Mouse (Mus musculus): Measurements from ENCODE around the gene D17Wsu92e. TPM values are rescaled to one million over a fixed set of nuclear protein-coding genes. Genes with fewer than 3 reads are reported as not detected.

The D17Wsu92e gene
- polyA plus RNA-seq, 1 experiment: 79.4 TPM

DNA sequence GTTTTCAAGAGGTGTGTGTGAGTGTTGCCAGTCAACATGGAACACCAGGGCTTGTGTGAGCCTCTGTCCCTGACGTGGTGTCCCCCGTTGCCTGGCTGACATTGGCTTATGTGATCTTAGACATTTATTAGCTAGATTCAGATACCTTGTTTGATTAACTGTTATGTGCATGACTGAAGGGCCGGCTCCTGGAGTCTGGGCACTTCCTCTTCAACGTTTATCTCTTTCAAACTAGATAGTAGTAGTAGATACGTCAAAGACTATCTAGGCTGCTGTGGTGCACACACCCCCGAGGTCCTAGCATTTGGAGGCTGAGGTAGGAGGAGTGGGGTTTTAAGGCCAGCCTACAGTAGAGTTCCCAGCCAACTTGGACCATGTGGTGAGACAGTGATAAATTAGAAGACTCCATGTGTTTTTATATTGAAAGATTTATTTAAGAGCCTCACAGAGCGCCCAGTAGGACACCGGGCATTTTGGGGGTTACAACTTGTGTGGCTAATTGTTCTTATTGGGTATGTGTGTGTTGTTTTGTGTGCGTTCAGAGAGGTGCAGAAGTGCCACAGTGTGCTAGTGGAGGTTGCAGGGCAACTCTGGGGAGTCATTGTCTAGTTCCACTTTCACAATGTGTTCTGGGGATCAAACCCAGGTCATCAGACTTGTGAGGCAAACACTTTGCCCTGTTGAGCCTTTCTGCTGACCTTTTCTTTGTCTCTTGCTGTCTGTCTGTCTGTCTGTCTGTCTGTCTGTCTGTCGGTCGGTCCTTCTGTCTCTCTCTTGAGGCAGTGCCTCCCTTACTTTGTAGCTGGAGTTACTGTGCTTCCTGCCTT is 37.4 kb upstream of the D17Wsu92e start:
- Histone ChIP-seq H3ac (ENCODE audit: control insufficient read depth, insufficient read length) (peak overlapping the region; percentile 58), H3K4me2 (ENCODE audit: low read depth) (peak overlapping the region; percentile 88), H3K4me3 (peak overlapping the region; percentile 59), H3K79me2 (ENCODE audit: control insufficient read depth, insufficient read depth) (peaks cover 50% of the 10 kb centered on the region), H3K36me3 (ENCODE audit: control insufficient read depth, insufficient read depth) (no peaks in the 10 kb centered on the region), H3K27me3 (ENCODE audit: control insufficient read depth, insufficient read depth, insufficient read length) (no peaks in the 10 kb centered on the region)
- no peak for TF ChIP-seq TCF12 (IDR thresholded peaks at IDR 0.05; ENCODE audit: insufficient read depth, poor library complexity, severe bottlenecking)
- TF ChIP-seq CEBPB (IDR thresholded peaks at IDR 0.05; ENCODE audit: insufficient read depth, poor library complexity, severe bottlenecking): no peak
- TF ChIP-seq POLR2AphosphoS2 (IDR thresholded peaks at IDR 0.05; ENCODE audit: insufficient read length, low read depth): no peak
- no peak for TF ChIP-seq MAX (IDR thresholded peaks at IDR 0.05; ENCODE audit: low read depth)

DNA sequence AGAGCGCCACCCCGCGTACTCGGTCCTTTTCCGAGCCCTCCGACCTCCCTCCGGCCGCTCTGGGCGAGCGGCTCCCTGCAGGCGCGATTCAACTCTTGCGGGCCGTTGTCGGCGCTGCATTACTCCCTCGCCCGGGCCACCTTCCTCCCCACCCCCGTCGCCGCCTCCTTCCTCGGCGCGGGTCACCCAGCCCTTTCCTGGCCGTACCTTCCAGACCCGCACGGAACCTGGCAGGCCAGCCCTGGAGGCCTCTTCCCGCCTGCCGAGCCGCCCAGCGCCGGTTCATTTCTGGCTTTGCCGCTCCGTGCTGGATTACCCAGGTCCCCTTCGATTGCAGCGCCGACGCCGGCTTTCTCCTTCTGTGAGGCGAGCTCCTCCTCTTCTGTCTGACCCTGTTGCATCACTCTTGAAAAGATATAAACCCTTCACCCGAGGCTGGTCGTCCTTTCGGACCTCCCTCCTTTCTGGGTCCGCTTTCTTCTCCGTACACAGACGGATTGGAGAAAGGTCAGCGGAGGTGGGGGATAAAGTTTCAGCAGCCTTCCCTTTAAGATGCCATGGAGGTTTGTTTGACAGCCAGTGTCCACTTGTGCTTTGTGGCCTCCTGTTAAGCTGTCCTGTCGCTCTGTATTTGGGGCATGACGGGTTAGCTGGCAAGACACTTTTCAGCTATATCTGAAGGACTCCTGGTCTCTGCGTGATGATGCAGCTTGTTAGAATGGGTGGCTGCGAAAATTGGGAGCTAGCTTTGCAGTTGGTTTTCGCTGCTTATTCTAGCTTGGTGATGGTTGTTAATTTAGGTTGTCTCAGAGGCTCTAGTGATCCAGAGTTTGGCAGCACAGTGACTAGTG is 36.6 kb upstream of the D17Wsu92e start:
- Histone ChIP-seq H3K4me3 (peak overlapping the region; percentile 59), H3K36me3 (ENCODE audit: control insufficient read depth, insufficient read depth) (peaks cover 4% of the 10 kb centered on the region), H3K4me2 (ENCODE audit: low read depth) (peak overlapping the region; percentile 88), H3ac (ENCODE audit: control insufficient read depth, insufficient read length) (peak overlapping the region; percentile 58), H3K79me2 (ENCODE audit: control insufficient read depth, insufficient read depth) (peaks cover 42% of the 10 kb centered on the region), H3K27me3 (ENCODE audit: control insufficient read depth, insufficient read depth, insufficient read length) (no peaks in the 10 kb centered on the region)
- TF ChIP-seq MYOG (IDR thresholded peaks at IDR 0.05; ENCODE audit: control insufficient read depth in 1 of 3, insufficient read depth in 1 of 3, insufficient read length in 2 of 3, low read depth in 2 of 3) (peak in 1 of 3 experiments; percentile 3), POLR2AphosphoS2 (IDR thresholded peaks at IDR 0.05; ENCODE audit: insufficient read length, low read depth) (no peak), CEBPB (IDR thresholded peaks at IDR 0.05; ENCODE audit: insufficient read depth, poor library complexity, severe bottlenecking) (peak; percentile 82), POLR2A (IDR thresholded peaks at IDR 0.05; ENCODE audit: insufficient read length, low read depth) (peak; percentile 44)

DNA sequence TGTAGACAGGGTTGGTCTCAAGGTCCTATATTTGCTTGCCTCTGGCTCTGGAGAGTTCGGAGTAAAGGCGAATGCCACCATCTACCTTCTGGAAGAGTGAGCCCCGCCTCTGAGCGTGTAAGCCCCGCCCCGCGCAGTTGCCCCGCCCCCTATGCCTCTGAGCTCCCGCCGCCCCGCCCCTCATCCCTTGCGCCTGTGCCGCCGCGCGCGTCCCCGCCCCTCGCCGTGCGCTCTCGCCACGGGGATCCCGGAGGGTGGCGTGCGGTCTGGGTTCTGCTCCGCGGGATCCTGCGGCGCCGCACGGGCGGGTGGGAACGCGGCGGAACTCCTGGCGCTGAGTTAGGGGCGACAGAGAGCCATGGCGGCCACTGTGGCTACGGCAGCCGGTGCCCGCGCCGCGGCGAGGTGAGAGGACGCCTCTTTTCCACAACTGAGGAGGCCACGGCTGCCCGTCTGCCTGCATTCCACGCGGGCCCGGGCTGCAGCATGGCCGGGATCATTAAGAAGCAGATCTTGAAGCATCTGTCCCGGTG is 35.9 kb upstream of the D17Wsu92e start, which contains the start of gene Uhrf1bp1:
Gene Uhrf1bp1 (plus strand): TSS at position 177 of the 533 bp plus-strand sequence.
- Histone ChIP-seq H3K36me3 (ENCODE audit: control insufficient read depth, insufficient read depth) (peaks cover 4% of the 10 kb centered on the region), H3K79me2 (ENCODE audit: control insufficient read depth, insufficient read depth) (peaks cover 38% of the 10 kb centered on the region), H3ac (ENCODE audit: control insufficient read depth, insufficient read length) (peak within 1 kb of the TSS; percentile 58), H3K4me3 (peak within 1 kb of the TSS; percentile 59), H3K4me2 (ENCODE audit: low read depth) (peak within 1 kb of the TSS; percentile 88), H3K27me3 (ENCODE audit: control insufficient read depth, insufficient read depth, insufficient read length) (no peaks in the 10 kb centered on the region)
- no peak for TF ChIP-seq TCF12 (IDR thresholded peaks at IDR 0.05; ENCODE audit: insufficient read depth, poor library complexity, severe bottlenecking)
- TF ChIP-seq MYOG (IDR thresholded peaks at IDR 0.05; ENCODE audit: control insufficient read depth in 1 of 3, insufficient read depth in 1 of 3, insufficient read length in 2 of 3, low read depth in 2 of 3): peak in 1 of 3 experiments; percentile 7
- peak; percentile 94 for TF ChIP-seq POLR2AphosphoS2 (IDR thresholded peaks at IDR 0.05; ENCODE audit: insufficient read length, low read depth)
- peak; percentile 89 for TF ChIP-seq POLR2A (IDR thresholded peaks at IDR 0.05; ENCODE audit: insufficient read length, low read depth)
- no peak for TF ChIP-seq E2F4 (IDR thresholded peaks at IDR 0.05; ENCODE audit: insufficient read depth)
- no peak for TF ChIP-seq SRF (IDR thresholded peaks at IDR 0.05; ENCODE audit: control insufficient read depth, insufficient read length, low read depth)
- TF ChIP-seq MAX (IDR thresholded peaks at IDR 0.05; ENCODE audit: low read depth): no peak
- no peak for TF ChIP-seq REST (IDR thresholded peaks at IDR 0.05; ENCODE audit: insufficient read depth, insufficient read length)

DNA sequence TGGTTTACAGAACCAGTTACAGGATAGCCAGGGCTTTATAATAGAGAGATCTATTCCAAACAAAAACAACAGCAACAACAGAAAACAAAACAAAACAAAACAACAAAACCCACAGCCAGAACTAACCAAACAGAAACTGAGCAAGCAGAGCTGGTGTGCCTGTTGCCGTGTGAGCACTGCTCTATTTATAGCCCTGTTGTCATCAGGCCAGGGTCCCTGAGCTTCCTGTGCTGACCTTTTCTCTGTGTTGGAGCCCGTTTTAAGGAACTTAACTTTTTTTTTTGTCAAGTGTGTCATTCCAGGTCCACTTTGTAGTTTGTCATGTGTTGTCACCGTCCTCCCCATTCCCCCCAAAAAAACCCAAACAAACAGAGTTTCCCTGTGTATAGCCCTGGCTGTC is 30.6 kb upstream of the D17Wsu92e start:
- Histone ChIP-seq H3K4me3 (no peak overlapping the region), H3ac (ENCODE audit: control insufficient read depth, insufficient read length) (no peak overlapping the region)

DNA sequence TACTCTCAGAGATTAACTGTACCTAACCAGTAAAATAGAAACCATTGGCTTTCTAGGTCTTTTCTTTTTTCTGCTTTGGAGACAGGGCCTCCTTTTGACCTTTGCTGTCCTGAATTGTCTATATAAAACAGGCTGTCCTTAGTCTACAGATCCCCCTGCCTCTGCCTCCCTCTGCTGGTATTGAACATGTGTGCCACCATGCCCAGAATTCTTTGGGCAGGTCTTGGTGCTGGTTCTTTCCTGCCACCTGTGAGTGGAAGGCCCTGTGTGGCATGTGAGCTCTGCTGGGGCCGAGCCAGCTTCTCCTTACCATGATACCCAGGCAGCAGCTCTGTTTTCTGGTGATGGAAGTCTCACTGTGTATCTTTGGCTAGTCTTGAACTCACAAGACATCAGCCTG is 27.9 kb upstream of the D17Wsu92e start:
- H3K27me3 ChIP-seq (ENCODE audit: control insufficient read depth, insufficient read depth, insufficient read length): no peaks in the 10 kb centered on the region
- H3K36me3 ChIP-seq (ENCODE audit: control insufficient read depth, insufficient read depth): peaks cover 58% of the 10 kb centered on the region
- no peak overlapping the region for H3ac ChIP-seq (ENCODE audit: control insufficient read depth, insufficient read length)
- no peaks in the 10 kb centered on the region for H3K79me2 ChIP-seq (ENCODE audit: control insufficient read depth, insufficient read depth)
- H3K4me2 ChIP-seq (ENCODE audit: low read depth): no peak overlapping the region
- no peak for TF ChIP-seq CEBPB (IDR thresholded peaks at IDR 0.05; ENCODE audit: insufficient read depth, poor library complexity, severe bottlenecking)
- TF ChIP-seq REST (IDR thresholded peaks at IDR 0.05; ENCODE audit: insufficient read depth, insufficient read length): no peak
- TF ChIP-seq USF1 (IDR thresholded peaks at IDR 0.05; ENCODE audit: low read depth): no peak
- H3K4me3 ChIP-seq: no peak overlapping the region

More for the DNA sequence above, 30.6 kb upstream of the D17Wsu92e start:
- Histone ChIP-seq H3K36me3 (ENCODE audit: control insufficient read depth, insufficient read depth) (peaks cover 44% of the 10 kb centered on the region), H3K27me3 (ENCODE audit: control insufficient read depth, insufficient read depth, insufficient read length) (no peaks in the 10 kb centered on the region), H3K79me2 (ENCODE audit: control insufficient read depth, insufficient read depth) (no peaks in the 10 kb centered on the region), H3K4me2 (ENCODE audit: low read depth) (no peak overlapping the region)
- TF ChIP-seq TCF3 (IDR thresholded peaks at IDR 0.05; ENCODE audit: insufficient read length, low read depth) (no peak), MAX (IDR thresholded peaks at IDR 0.05; ENCODE audit: low read depth) (no peak), POLR2A (IDR thresholded peaks at IDR 0.05; ENCODE audit: insufficient read length, low read depth) (no peak), TCF12 (IDR thresholded peaks at IDR 0.05; ENCODE audit: insufficient read depth, poor library complexity, severe bottlenecking) (no peak), MYOD1 (IDR thresholded peaks at IDR 0.05; ENCODE audit: control insufficient read depth in 1 of 3, insufficient read length in 2 of 3, low read depth in 2 of 3) (no peak), USF1 (IDR thresholded peaks at IDR 0.05; ENCODE audit: low read depth) (no peak), SRF (IDR thresholded peaks at IDR 0.05; ENCODE audit: control insufficient read depth, insufficient read length, low read depth) (no peak), REST (IDR thresholded peaks at IDR 0.05; ENCODE audit: insufficient read depth, insufficient read length) (no peak)
